Mouse (Mus musculus): ENCODE results near the gene Crot. TPM values are rescaled to one million over a fixed set of nuclear protein-coding genes. Genes with fewer than 3 reads are reported as not detected.

The Crot gene
- 46.0 TPM for polyA plus RNA-seq (2017; shearing (Covaris generic))

GRCm38 (mm10) chr5:8996686-8997512 is at the start of gene Crot:
Crot (minus strand) TSS chr5:8997324.

Other genes starting within 250 kb of the Crot start
- 35.6 TPM for gene Abcb1b, start 199.2 kb downstream of the Crot start, polyA plus RNA-seq (2017; shearing (Covaris generic))
- gene Abcb4, start 103.6 kb downstream of the Crot start, polyA plus RNA-seq (2017; shearing (Covaris generic)), result 0.58 TPM
- gene Tmem243, start 103.3 kb upstream of the Crot start, polyA plus RNA-seq (2017; shearing (Covaris generic)), result 147 TPM
- 84.0 TPM for gene Dmtf1, start 164.5 kb upstream of the Crot start, polyA plus RNA-seq (2017; shearing (Covaris generic))